Mouse (Mus musculus) gastrocnemius, postnatal 25 days (tissue): Measurements from ENCODE around the gene Efcab14. TPM values are rescaled to one million over a fixed set of nuclear protein-coding genes. Genes with fewer than 3 reads are reported as not detected.

Experiments
- DNase-seq: peaks from one replicate; pipeline ENCODE4 v3.0.0; 2022
- total RNA-seq, 2 experiments: library from RNA; stranded (reverse); gene quantifications; 1 replicate in 1 of 2; 2 replicates in 1 of 2; pipeline ENCODE4 v1.2.3; 2021

Gene Efcab14
- total RNA-seq, 2 experiments from 2014 or later, result 33.1 to 33.2 TPM

GRCm38 (mm10) chr4:115777627-115778026 is 40.1 kb downstream of the Efcab14 start:
- DNase-seq, result no peak

GRCm38 (mm10) chr4:115780269-115780668 is 42.7 kb downstream of the Efcab14 start:
- no peak for DNase-seq

GRCm38 (mm10) chr4:115780918-115781317 is 43.4 kb downstream of the Efcab14 start, which contains the start of gene Tex38:
Gene Tex38 (minus strand): TSS chr4:115781018.
- no peak for DNase-seq

GRCm38 (mm10) chr4:115782026-115782805 is 44.7 kb downstream of the Efcab14 start:
- DNase-seq, result no peak

GRCm38 (mm10) chr4:115784769-115785510 is 47.4 kb downstream of the Efcab14 start, which contains the start of gene Atpaf1:
Gene Atpaf1 (plus strand): TSS chr4:115784812.
- peak; percentile 71 for DNase-seq

GRCm38 (mm10) chr4:115785511-115786034 is 48.0 kb downstream of the Efcab14 start:
- no peak for DNase-seq

- no peak for DNase-seq
Observed at GRCm38 (mm10) chr4:115790864-115791263, 53.3 kb downstream of the Efcab14 start.

GRCm38 (mm10) chr4:115795360-115795759 is 57.8 kb downstream of the Efcab14 start:
- DNase-seq, result no peak

- no peak for DNase-seq
Observed at GRCm38 (mm10) chr4:115799981-115800380, 62.4 kb downstream of the Efcab14 start.

GRCm38 (mm10) chr4:115812326-115812725 is 74.8 kb downstream of the Efcab14 start:
- DNase-seq, result no peak

GRCm38 (mm10) chr4:115815606-115816005 is 78.1 kb downstream of the Efcab14 start:
- DNase-seq, result no peak

- no peak for DNase-seq
Observed at GRCm38 (mm10) chr4:115820199-115820598, 82.7 kb downstream of the Efcab14 start.

- no peak for DNase-seq
Observed at GRCm38 (mm10) chr4:115820944-115821343, 83.4 kb downstream of the Efcab14 start.

GRCm38 (mm10) chr4:115821431-115821830 is 83.9 kb downstream of the Efcab14 start:
- DNase-seq, result no peak

GRCm38 (mm10) chr4:115821928-115822327 is 84.4 kb downstream of the Efcab14 start:
- no peak for DNase-seq

GRCm38 (mm10) chr4:115824178-115824577 is 86.6 kb downstream of the Efcab14 start:
- DNase-seq, result no peak

- DNase-seq, result no peak
Observed at GRCm38 (mm10) chr4:115825271-115825670, 87.7 kb downstream of the Efcab14 start.

Other genes with a start within 250 kb of the Efcab14 start
- gene Cyp4a14, start 241.6 kb upstream of the Efcab14 start, total RNA-seq, result not detected
- gene Cyp4a10, start 219.5 kb upstream of the Efcab14 start, total RNA-seq, result not detected
- gene Cyp4a31, start 174.1 kb upstream of the Efcab14 start, total RNA-seq, result not detected
- gene Cyp4a32, start 136.8 kb upstream of the Efcab14 start, total RNA-seq, result not detected
- 1 to 10 TPM; 1.9 to 5.3 TPM for gene Cyp4b1, start 90.0 kb upstream of the Efcab14 start, total RNA-seq
- gene Tex38, start 43.3 kb downstream of the Efcab14 start, total RNA-seq, result 1 to 10 TPM; 1.2 to 1.3 TPM
- gene Atpaf1, start 47.1 kb downstream of the Efcab14 start, total RNA-seq, result 10 to 100 TPM; 48.9 to 49.3 TPM
- 1 to 10 TPM; 2.7 to 3.4 TPM for gene Mob3c, start 90.3 kb downstream of the Efcab14 start, total RNA-seq
- gene Mknk1, start 101.5 kb downstream of the Efcab14 start, total RNA-seq, result 10 to 100 TPM; 21.8 to 22.2 TPM
- gene Kncn, start 146.7 kb downstream of the Efcab14 start, total RNA-seq, result not detected
- not detected for gene 6430628N08Rik, start 152.9 kb downstream of the Efcab14 start, total RNA-seq
- gene Dmbx1, start 202.2 kb downstream of the Efcab14 start, total RNA-seq, result not detected